Mouse (Mus musculus) hindbrain, embryonic 10.5 days (tissue): Measurements from ENCODE around the gene Klhdc8a. TPM values are rescaled to one million over a fixed set of nuclear protein-coding genes. Genes with fewer than 3 reads are reported as not detected.
A peak's percentile ranks its signal among the peaks of the same experiment; 100 is the strongest.

Source experiments
- DNase-seq: peaks from one replicate; pipeline ENCODE4 v3.0.0-alpha.2; 2017; ENCODE audit warnings: low spot score
- H3K27ac ChIP-seq: fragments of 300-500 bp; sonication (generic); 2 replicates; pipeline ENCODE4 v1.5.1; 2016; ENCODE audit warnings: mild to moderate bottlenecking, moderate library complexity
- H3K27me3 ChIP-seq: fragments of 300-500 bp; sonication (generic); 2 replicates; pipeline ENCODE4 v1.6.1; 2016; ENCODE audit warnings: mild to moderate bottlenecking; ENCODE audit not compliant: poor library complexity, insufficient read depth, severe bottlenecking
- H3K36me3 ChIP-seq: fragments of 300-500 bp; sonication (generic); 2 replicates; pipeline ENCODE4 v1.6.1; 2016; ENCODE audit warnings: mild to moderate bottlenecking, moderate library complexity
- H3K4me1 ChIP-seq: fragments of 300-500 bp; sonication (generic); replicated peaks from 2 replicates; pipeline ENCODE4 v1.6.1; 2016; ENCODE audit warnings: mild to moderate bottlenecking
- H3K4me3 ChIP-seq: fragments of 300-500 bp; sonication (generic); 2 replicates; pipeline ENCODE4 v1.5.1; 2016; ENCODE audit warnings: mild to moderate bottlenecking, moderate library complexity
- H3K9me3 ChIP-seq: fragments of 300-500 bp; sonication (generic); 2 replicates; pipeline ENCODE4 v1.6.1; 2016; ENCODE audit warnings: mild to moderate bottlenecking, moderate library complexity
- WGBS: fragments of 180-500 bp; shearing (Covaris S2); methylation state at CpG from one replicate; pipeline ENCODE4 v1.1.7; 2016; 5-methylcytosine and 5-hydroxymethylcytosine counted together
- polyA plus RNA-seq: library from polyadenylated mRNA; unstranded; fragments of >200 nt; fragmentation: Nextera tagmentation; extraction: Ambion mirVana; gene quantifications from 2 replicates; pipeline ENCODE4 v1.2.1, GENCODE M21; 2016

The Klhdc8a gene
- polyA plus RNA-seq, 1 experiment from 2014 or later = 3.5 TPM

DNA sequence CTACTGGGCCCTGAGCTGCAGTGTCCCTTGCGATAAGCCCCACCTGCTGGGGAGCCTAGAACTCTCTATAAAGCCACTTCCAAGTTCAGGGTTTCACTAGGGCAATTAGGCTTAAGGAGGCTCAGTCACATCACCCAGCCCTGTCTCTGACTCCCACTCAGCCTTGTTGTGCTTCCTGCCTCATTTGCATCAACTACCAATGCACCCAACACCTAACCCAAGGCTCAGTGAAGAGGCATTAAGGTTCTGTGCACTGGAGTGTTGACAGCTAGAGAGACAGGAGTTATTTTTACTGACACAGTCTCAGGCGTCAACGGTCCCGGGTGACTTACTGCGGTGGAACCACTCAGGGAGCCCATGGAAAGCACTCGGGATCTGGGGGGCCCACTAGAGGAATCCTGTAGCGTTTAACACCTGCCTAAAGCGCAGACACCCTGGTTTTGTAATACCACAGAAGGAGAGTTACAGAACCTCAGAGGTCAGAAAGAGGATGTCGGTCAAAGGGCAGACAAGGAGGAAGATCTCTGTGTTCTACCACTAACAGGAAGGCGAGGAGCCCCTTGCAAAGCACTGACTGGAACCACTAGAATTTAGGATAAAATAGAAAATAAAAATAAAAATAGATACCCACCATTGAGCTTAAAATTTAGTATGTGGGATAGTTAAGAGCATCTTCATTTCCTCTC, 12.9 kb downstream of the Klhdc8a start:
- no peak for DNase-seq
- H3K27ac ChIP-seq = peak overlapping the region; percentile 25
- peaks cover 43% of the 10 kb centered on the region for H3K4me1 ChIP-seq
- H3K4me3 ChIP-seq = no peak overlapping the region
- H3K36me3 ChIP-seq = no peaks in the 10 kb centered on the region
- no peaks in the 10 kb centered on the region for H3K9me3 ChIP-seq
- 78% methylated on average over 10 of the region's 10 CpGs for WGBS
- peaks cover 17% of the 10 kb centered on the region; the same call in 1 of the 2 replicates for H3K27me3 ChIP-seq

GRCm38 (mm10) chr1:132312043-132312442, 13.6 kb downstream of the Klhdc8a start:
- Histone ChIP-seq H3K27ac (peak overlapping the region; percentile 64), H3K9me3 (no peaks in the 10 kb centered on the region), H3K4me1 (peaks cover 44% of the 10 kb centered on the region), H3K36me3 (no peaks in the 10 kb centered on the region), H3K27me3 (peaks cover 17% of the 10 kb centered on the region; the same call in 1 of the 2 replicates), H3K4me3 (no peak overlapping the region)
- DNase-seq = no peak
- 87% methylated on average over 2 of the region's 2 CpGs for WGBS

DNA sequence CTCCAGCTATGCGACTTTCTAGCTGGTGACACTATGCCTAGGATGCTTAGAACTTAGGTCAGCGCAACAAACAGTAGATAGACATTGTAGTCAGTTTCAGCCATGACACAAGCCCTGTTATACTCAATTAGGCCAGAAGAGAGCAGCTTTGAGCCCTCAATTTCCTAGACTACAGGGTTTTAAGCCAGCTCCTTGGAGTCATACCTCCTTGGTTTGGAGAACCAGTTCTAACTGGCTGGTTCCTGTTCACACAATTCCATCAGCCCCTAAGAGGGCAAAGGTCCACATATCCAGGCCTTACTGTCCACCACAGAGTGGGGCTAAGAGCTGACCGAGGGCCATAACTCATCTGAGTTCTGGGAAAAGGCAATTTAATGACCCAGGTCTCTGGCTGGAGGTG, 14.3 kb downstream of the Klhdc8a start:
- Histone ChIP-seq H3K36me3 (0 out of 2 replicates have a peak, but pooled peaks cover under 1% of the 10 kb centered on the region), H3K9me3 (no peaks in the 10 kb centered on the region), H3K4me1 (peaks cover 49% of the 10 kb centered on the region), H3K27ac (peak overlapping the region; percentile 82), H3K27me3 (peaks cover 17% of the 10 kb centered on the region; the same call in 1 of the 2 replicates), H3K4me3 (no peak overlapping the region)
- 56% methylated on average over 3 of the region's 3 CpGs for WGBS
- peak; percentile 64 for DNase-seq

- under 1% methylated on average over 67 of the region's 67 CpGs for WGBS
- DNase-seq = peak; percentile 92
- peaks cover 32% of the 10 kb centered on the region for H3K36me3 ChIP-seq
- peak within 1 kb of the TSS; percentile 95 for H3K27ac ChIP-seq
- H3K4me3 ChIP-seq = peak within 1 kb of the TSS; percentile 74
- peaks cover 71% of the 10 kb centered on the region for H3K4me1 ChIP-seq
- peaks cover 17% of the 10 kb centered on the region; the same call in 1 of the 2 replicates for H3K27me3 ChIP-seq
- H3K9me3 ChIP-seq = no peaks in the 10 kb centered on the region
Observed at GRCm38 (mm10) chr1:132315889-132316624, 17.6 kb downstream of the Klhdc8a start, which contains the start of gene Nuak2. Gene Nuak2 (plus strand): TSS chr1:132316126.

- Histone ChIP-seq H3K36me3 (peaks cover 32% of the 10 kb centered on the region), H3K4me1 (peaks cover 75% of the 10 kb centered on the region), H3K9me3 (no peaks in the 10 kb centered on the region), H3K27ac (peak overlapping the region; percentile 95), H3K27me3 (peaks cover 17% of the 10 kb centered on the region; the same call in 1 of the 2 replicates), H3K4me3 (peak overlapping the region; percentile 74)
- WGBS = 26% methylated on average over 7 of the region's 7 CpGs
- DNase-seq = no peak
Observed at GRCm38 (mm10) chr1:132316625-132316994, 18.2 kb downstream of the Klhdc8a start.

DNA sequence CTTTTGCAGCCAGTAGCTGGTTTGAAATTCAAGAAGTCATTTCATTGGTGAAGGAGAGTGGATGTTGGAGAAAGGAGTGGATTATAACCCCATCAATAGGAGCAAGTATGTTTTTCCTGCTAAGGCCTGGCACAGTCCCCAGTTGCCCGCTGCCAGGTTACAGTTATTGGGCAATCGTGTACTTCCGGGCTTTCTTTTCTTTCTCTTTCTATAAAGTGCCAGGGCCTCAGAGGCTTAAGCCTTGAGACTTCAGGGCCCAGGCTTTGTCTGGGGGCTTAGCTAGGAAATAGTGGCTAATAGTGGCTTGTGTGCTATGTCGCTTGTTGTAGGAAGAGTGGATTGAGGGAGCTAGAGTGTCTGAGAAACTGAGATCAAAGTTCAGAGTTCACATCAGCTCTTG, 19.0 kb downstream of the Klhdc8a start:
- Histone ChIP-seq H3K27me3 (peaks cover 12% of the 10 kb centered on the region; the same call in 1 of the 2 replicates), H3K9me3 (no peaks in the 10 kb centered on the region), H3K27ac (peak overlapping the region; percentile 95), H3K4me1 (peaks cover 80% of the 10 kb centered on the region), H3K4me3 (peak overlapping the region; percentile 74), H3K36me3 (peaks cover 32% of the 10 kb centered on the region)
- no peak for DNase-seq
- WGBS = 49% methylated on average over 4 of the region's 4 CpGs

- H3K27ac ChIP-seq = peak overlapping the region; percentile 95
- peaks cover 12% of the 10 kb centered on the region; the same call in 1 of the 2 replicates for H3K27me3 ChIP-seq
- H3K4me3 ChIP-seq = peak overlapping the region; percentile 74
- WGBS = 41% methylated on average over 8 of the region's 8 CpGs
- no peaks in the 10 kb centered on the region for H3K9me3 ChIP-seq
- H3K36me3 ChIP-seq = peaks cover 32% of the 10 kb centered on the region
- DNase-seq = no peak
- H3K4me1 ChIP-seq = peaks cover 82% of the 10 kb centered on the region
Observed at GRCm38 (mm10) chr1:132317894-132318863, 19.8 kb downstream of the Klhdc8a start.

- 53% methylated on average over 5 of the region's 5 CpGs for WGBS
- Histone ChIP-seq H3K36me3 (peaks cover 38% of the 10 kb centered on the region), H3K27me3 (peaks cover 12% of the 10 kb centered on the region; the same call in 1 of the 2 replicates), H3K4me3 (peak overlapping the region; percentile 74), H3K4me1 (peaks cover 91% of the 10 kb centered on the region), H3K9me3 (no peaks in the 10 kb centered on the region), H3K27ac (peak overlapping the region; percentile 95)
- DNase-seq = no peak
Observed at GRCm38 (mm10) chr1:132319242-132319641, 20.8 kb downstream of the Klhdc8a start.

GRCm38 (mm10) chr1:132321821-132322580, 23.6 kb downstream of the Klhdc8a start:
- Histone ChIP-seq H3K4me3 (peak overlapping the region; percentile 40), H3K36me3 (peaks cover 66% of the 10 kb centered on the region), H3K27ac (peak overlapping the region; percentile 95), H3K4me1 (peaks cover 99% of the 10 kb centered on the region), H3K9me3 (no peaks in the 10 kb centered on the region), H3K27me3 (no peaks in the 10 kb centered on the region)
- no peak for DNase-seq
- WGBS = 32% methylated on average over 7 of the region's 7 CpGs

- Histone ChIP-seq H3K36me3 (peaks cover 73% of the 10 kb centered on the region), H3K27ac (peak overlapping the region; percentile 95), H3K9me3 (no peaks in the 10 kb centered on the region), H3K27me3 (no peaks in the 10 kb centered on the region), H3K4me1 (peaks cover 99% of the 10 kb centered on the region), H3K4me3 (peak overlapping the region; percentile 40)
- DNase-seq = peak; percentile 97
- 13% methylated on average over 13 of the region's 13 CpGs for WGBS
Observed at GRCm38 (mm10) chr1:132322711-132323542, 24.5 kb downstream of the Klhdc8a start.

DNA sequence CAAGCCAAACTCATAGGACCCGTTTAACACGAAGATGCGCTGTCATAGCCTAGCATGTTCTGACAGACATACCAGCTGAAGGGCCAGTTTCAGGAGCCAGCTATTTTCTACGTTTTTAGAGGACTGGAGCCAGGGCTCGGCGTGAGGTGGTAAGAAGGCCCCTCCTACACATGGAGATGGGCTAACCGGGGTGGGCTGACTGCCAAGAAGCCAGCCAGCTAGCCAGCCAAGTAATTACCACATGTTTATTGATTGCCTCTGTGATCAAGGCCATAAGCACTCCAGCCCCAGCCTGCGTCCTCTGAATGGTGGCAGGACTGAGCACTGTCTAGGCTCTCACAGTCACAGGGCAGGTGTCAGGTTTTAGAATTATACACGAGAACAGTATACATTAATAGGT, 28.4 kb downstream of the Klhdc8a start:
- H3K4me3 ChIP-seq = no peak overlapping the region
- WGBS = 76% methylated on average over 9 of the region's 9 CpGs
- peaks cover 97% of the 10 kb centered on the region for H3K4me1 ChIP-seq
- DNase-seq = no peak
- peak overlapping the region; percentile 95 for H3K27ac ChIP-seq
- no peaks in the 10 kb centered on the region for H3K9me3 ChIP-seq
- peaks cover 79% of the 10 kb centered on the region for H3K36me3 ChIP-seq
- no peaks in the 10 kb centered on the region for H3K27me3 ChIP-seq
